Mouse (Mus musculus): ENCODE data around the gene Tmem9b.

- TF ChIP-seq POLR2A (IDR thresholded peaks at IDR 0.05; ENCODE audit: control insufficient read depth, extremely low read depth, insufficient read depth, low read length, poor library complexity) (no peak), CTCF (IDR thresholded peaks at IDR 0.05; ENCODE audit: borderline replicate concordance, control insufficient read depth, extremely low read depth, insufficient read depth, low read length, poor library complexity) (no peak)
Measured at GRCm38 (mm10) chr7:109707023-109707785, 45.5 kb downstream of the Tmem9b start.

Data from thymus, adult 2 months (tissue).